Mouse (Mus musculus): ENCODE data around the gene Ankdd1b.

Gene Ankdd1b

GRCm38 (mm10) chr13:96470957-96471356 lies at the start of gene Ankdd1b:
TSS of gene Ankdd1b (minus strand) at chr13:96471198.
- DNase-seq (ENCODE audit: low spot score in 2 of 2), result no peak

- DNase-seq (ENCODE audit: low spot score in 2 of 2), result no peak
These were observed 46.3 kb upstream of the Ankdd1b start for GRCm38 (mm10) chr13:96517335-96517734.

- DNase-seq (ENCODE audit: low spot score in 2 of 2), result no peak
These were observed 45.3 kb upstream of the Ankdd1b start for GRCm38 (mm10) chr13:96516249-96516648.

- DNase-seq (ENCODE audit: low spot score in 2 of 2), result no peak
These were observed 43.4 kb upstream of the Ankdd1b start for GRCm38 (mm10) chr13:96514154-96514942.

- no peak for DNase-seq (ENCODE audit: low spot score in 2 of 2)
These were observed 40.9 kb upstream of the Ankdd1b start for GRCm38 (mm10) chr13:96511893-96512292.

- no peak for DNase-seq (ENCODE audit: low spot score in 2 of 2)
These were observed 40.3 kb upstream of the Ankdd1b start for GRCm38 (mm10) chr13:96511262-96511661.

GRCm38 (mm10) chr13:96510635-96511034 lies 39.6 kb upstream of the Ankdd1b start:
- no peak for DNase-seq (ENCODE audit: low spot score in 2 of 2)

GRCm38 (mm10) chr13:96507541-96507940 lies 36.5 kb upstream of the Ankdd1b start:
- DNase-seq (ENCODE audit: low spot score in 2 of 2), result no peak

GRCm38 (mm10) chr13:96506313-96506712 lies 35.3 kb upstream of the Ankdd1b start:
- no peak for DNase-seq (ENCODE audit: low spot score in 2 of 2)

- no peak for DNase-seq (ENCODE audit: low spot score in 2 of 2)
These were observed 34.7 kb upstream of the Ankdd1b start for GRCm38 (mm10) chr13:96505661-96506060.

GRCm38 (mm10) chr13:96499891-96500290 lies 28.9 kb upstream of the Ankdd1b start:
- DNase-seq (ENCODE audit: low spot score in 2 of 2), result no peak

GRCm38 (mm10) chr13:96496630-96497029 lies 25.6 kb upstream of the Ankdd1b start:
- DNase-seq (ENCODE audit: low spot score in 2 of 2), result no peak

- no peak for DNase-seq (ENCODE audit: low spot score in 2 of 2)
These were observed 19.4 kb upstream of the Ankdd1b start, which contains the start of gene Gm17622 for GRCm38 (mm10) chr13:96490433-96490832. TSS of gene Gm17622 (plus strand) at chr13:96490733.

GRCm38 (mm10) chr13:96487968-96488367 lies 17.0 kb upstream of the Ankdd1b start:
- no peak for DNase-seq (ENCODE audit: low spot score in 2 of 2)

- no peak for DNase-seq (ENCODE audit: low spot score in 2 of 2)
These were observed 16.2 kb upstream of the Ankdd1b start for GRCm38 (mm10) chr13:96487230-96487629.

GRCm38 (mm10) chr13:96478991-96479390 lies 8.0 kb upstream of the Ankdd1b start:
- DNase-seq (ENCODE audit: low spot score in 2 of 2), result no peak

GRCm38 (mm10) chr13:96477226-96477625 lies 6.2 kb upstream of the Ankdd1b start:
- DNase-seq (ENCODE audit: low spot score in 2 of 2), result no peak

GRCm38 (mm10) chr13:96470556-96470955 lies 442 bp downstream of the Ankdd1b start:
- DNase-seq (ENCODE audit: low spot score in 2 of 2), result no peak

GRCm38 (mm10) chr13:96468678-96469077 lies 2.3 kb downstream of the Ankdd1b start:
- DNase-seq (ENCODE audit: low spot score in 2 of 2), result no peak

- no peak for DNase-seq (ENCODE audit: low spot score in 2 of 2)
These were observed 5.7 kb downstream of the Ankdd1b start for GRCm38 (mm10) chr13:96465315-96465714.

- DNase-seq (ENCODE audit: low spot score in 2 of 2), result no peak
These were observed 8.4 kb downstream of the Ankdd1b start for GRCm38 (mm10) chr13:96462644-96463043.

- no peak for DNase-seq (ENCODE audit: low spot score in 2 of 2)
These were observed 12.4 kb downstream of the Ankdd1b start for GRCm38 (mm10) chr13:96458606-96459005.

- no peak for DNase-seq (ENCODE audit: low spot score in 2 of 2)
These were observed 13.0 kb downstream of the Ankdd1b start for GRCm38 (mm10) chr13:96458018-96458417.

GRCm38 (mm10) chr13:96457566-96457965 lies 13.4 kb downstream of the Ankdd1b start:
- DNase-seq (ENCODE audit: low spot score in 2 of 2), result no peak
